Mouse (Mus musculus): ENCODE results near the gene Stk10. TPM values are rescaled to one million over a fixed set of nuclear protein-coding genes. Genes with fewer than 3 reads are reported as not detected.

Gene Stk10
- polyA plus RNA-seq, 1 experiment, result 6.1 TPM

DNA sequence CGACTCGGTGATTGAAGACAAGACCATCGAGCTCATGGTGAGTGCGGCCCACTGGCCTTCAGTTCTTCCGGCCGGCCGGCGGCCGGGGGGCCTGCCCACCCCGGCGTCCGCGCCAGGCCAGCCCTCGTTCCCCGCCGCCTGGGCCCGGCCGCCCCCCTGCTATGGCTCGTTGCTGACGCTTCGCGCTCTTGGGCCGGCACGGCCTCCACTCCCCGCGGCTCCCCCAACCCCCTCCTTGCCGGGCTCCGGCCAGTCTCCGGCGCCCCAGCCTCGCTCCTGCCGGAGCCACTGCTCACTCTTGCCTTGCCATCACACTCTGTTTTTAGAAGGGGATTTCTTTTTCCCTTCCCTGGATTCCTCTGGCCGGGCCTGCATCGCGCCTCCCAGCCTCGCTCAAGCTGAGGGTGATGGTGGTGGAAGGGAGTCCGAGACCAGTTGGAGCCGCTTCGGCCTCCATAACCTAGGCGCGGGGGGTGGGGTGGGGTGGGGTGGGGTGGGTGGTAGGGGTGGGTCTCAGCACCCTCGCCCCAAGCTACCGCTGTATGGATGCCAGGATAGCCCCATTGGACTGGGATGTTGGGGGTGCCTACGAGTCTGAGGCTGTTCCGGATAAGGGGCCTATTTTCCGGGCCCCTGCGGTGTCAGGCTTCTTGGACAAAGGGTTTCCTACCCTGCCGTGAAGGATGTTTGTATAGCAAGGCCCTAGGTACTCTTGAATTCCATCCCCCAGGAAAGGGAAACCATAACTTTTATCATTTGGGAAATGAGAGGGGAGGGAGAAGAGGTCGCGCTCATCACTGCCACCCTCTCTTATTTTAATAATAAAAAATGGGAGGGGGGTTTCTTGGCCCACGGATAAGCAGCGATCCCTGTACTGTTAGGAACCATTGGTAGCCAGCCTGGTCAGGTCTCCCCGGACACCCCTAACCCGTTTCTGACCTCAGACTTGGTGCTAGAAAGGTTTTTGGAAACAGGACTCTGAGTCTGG is 110.1 kb downstream of the Stk10 start:
- peaks cover 2% of the 10 kb centered on the region; the same call in 1 of the 2 replicates for H3K4me1 ChIP-seq (ENCODE audit: control insufficient read depth, insufficient read depth, low read length)
- TF ChIP-seq POLR2A (IDR thresholded peaks at IDR 0.05; ENCODE audit: extremely low read depth, insufficient read depth, low read length) (no peak), CTCF (IDR thresholded peaks at IDR 0.05; ENCODE audit: extremely low read depth, insufficient read depth, low read length) (no peak)
- H3K27ac ChIP-seq (ENCODE audit: insufficient read depth, low read length), result peak overlapping the region; percentile 97
- H3K4me3 ChIP-seq (ENCODE audit: insufficient read depth, low read length), result peak overlapping the region; percentile 45

GRCm38 (mm10) chr11:32644010-32644409 is 110.9 kb downstream of the Stk10 start:
- Histone ChIP-seq H3K4me3 (ENCODE audit: insufficient read depth, low read length) (peak overlapping the region; percentile 45), H3K27ac (ENCODE audit: insufficient read depth, low read length) (no peak overlapping the region), H3K4me1 (ENCODE audit: control insufficient read depth, insufficient read depth, low read length) (peaks cover 2% of the 10 kb centered on the region; the same call in 1 of the 2 replicates)
- TF ChIP-seq CTCF (IDR thresholded peaks at IDR 0.05; ENCODE audit: extremely low read depth, insufficient read depth, low read length) (no peak), POLR2A (IDR thresholded peaks at IDR 0.05; ENCODE audit: extremely low read depth, insufficient read depth, low read length) (no peak)

GRCm38 (mm10) chr11:32647265-32647664 is 114.2 kb downstream of the Stk10 start:
- TF ChIP-seq CTCF (IDR thresholded peaks at IDR 0.05; ENCODE audit: extremely low read depth, insufficient read depth, low read length) (no peak), POLR2A (IDR thresholded peaks at IDR 0.05; ENCODE audit: extremely low read depth, insufficient read depth, low read length) (no peak)
- H3K4me3 ChIP-seq (ENCODE audit: insufficient read depth, low read length), result no peak overlapping the region
- H3K27ac ChIP-seq (ENCODE audit: insufficient read depth, low read length), result no peak overlapping the region
- peaks cover 8% of the 10 kb centered on the region for H3K4me1 ChIP-seq (ENCODE audit: control insufficient read depth, insufficient read depth, low read length)

- Histone ChIP-seq H3K27ac (ENCODE audit: insufficient read depth, low read length) (no peak overlapping the region), H3K4me1 (ENCODE audit: control insufficient read depth, insufficient read depth, low read length) (peaks cover 10% of the 10 kb centered on the region), H3K4me3 (ENCODE audit: insufficient read depth, low read length) (no peak overlapping the region)
- no peak for TF ChIP-seq POLR2A (IDR thresholded peaks at IDR 0.05; ENCODE audit: extremely low read depth, insufficient read depth, low read length)
- TF ChIP-seq CTCF (IDR thresholded peaks at IDR 0.05; ENCODE audit: extremely low read depth, insufficient read depth, low read length), result no peak
Observed at GRCm38 (mm10) chr11:32650236-32650749, 117.2 kb downstream of the Stk10 start.

DNA sequence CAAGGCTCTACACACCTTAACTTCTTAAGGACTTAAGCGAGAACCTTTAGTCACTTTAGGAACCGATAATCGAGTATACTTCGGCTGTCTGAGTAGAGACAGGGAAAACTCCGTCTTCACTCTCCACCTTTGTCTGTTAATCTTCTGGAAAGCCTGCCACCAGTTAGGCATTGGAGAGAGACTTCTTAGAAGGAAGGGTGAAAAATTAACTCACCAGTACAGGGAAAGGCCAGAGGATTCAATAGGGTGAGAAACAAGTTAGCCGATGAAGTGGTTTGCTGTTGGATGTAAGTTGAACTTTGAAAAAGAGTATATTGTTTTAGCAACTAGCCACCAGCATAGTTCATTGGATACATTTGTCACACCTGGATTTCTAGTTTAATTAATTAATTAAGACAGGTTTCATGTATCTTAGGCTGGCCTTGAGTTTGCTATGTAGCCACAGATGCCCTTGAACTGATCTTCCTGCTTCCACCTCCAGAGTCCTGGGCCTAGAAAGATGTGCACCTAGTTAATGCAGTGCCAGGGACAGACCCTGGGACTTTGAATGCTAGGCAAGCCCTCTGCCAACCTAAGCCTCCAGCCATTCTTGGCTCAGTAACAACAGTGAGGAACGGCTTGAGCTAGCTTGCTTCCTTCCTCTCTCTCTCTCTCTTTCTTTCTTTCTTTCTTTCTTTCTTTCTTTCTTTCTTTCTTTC is 117.9 kb downstream of the Stk10 start:
- no peak for TF ChIP-seq POLR2A (IDR thresholded peaks at IDR 0.05; ENCODE audit: extremely low read depth, insufficient read depth, low read length)
- TF ChIP-seq CTCF (IDR thresholded peaks at IDR 0.05; ENCODE audit: extremely low read depth, insufficient read depth, low read length), result no peak
- H3K4me3 ChIP-seq (ENCODE audit: insufficient read depth, low read length), result no peak overlapping the region
- no peak overlapping the region for H3K27ac ChIP-seq (ENCODE audit: insufficient read depth, low read length)

GRCm38 (mm10) chr11:32651723-32652122 is 118.6 kb downstream of the Stk10 start:
- H3K4me3 ChIP-seq (ENCODE audit: insufficient read depth, low read length), result no peak overlapping the region
- H3K4me1 ChIP-seq (ENCODE audit: control insufficient read depth, insufficient read depth, low read length), result peaks cover 10% of the 10 kb centered on the region
- H3K27ac ChIP-seq (ENCODE audit: insufficient read depth, low read length), result no peak overlapping the region; the same call in 1 of the 2 replicates
- no peak for TF ChIP-seq POLR2A (IDR thresholded peaks at IDR 0.05; ENCODE audit: extremely low read depth, insufficient read depth, low read length)

More for the DNA sequence above, 117.9 kb downstream of the Stk10 start:
- H3K4me1 ChIP-seq (ENCODE audit: control insufficient read depth, insufficient read depth, low read length), result peaks cover 10% of the 10 kb centered on the region

DNA sequence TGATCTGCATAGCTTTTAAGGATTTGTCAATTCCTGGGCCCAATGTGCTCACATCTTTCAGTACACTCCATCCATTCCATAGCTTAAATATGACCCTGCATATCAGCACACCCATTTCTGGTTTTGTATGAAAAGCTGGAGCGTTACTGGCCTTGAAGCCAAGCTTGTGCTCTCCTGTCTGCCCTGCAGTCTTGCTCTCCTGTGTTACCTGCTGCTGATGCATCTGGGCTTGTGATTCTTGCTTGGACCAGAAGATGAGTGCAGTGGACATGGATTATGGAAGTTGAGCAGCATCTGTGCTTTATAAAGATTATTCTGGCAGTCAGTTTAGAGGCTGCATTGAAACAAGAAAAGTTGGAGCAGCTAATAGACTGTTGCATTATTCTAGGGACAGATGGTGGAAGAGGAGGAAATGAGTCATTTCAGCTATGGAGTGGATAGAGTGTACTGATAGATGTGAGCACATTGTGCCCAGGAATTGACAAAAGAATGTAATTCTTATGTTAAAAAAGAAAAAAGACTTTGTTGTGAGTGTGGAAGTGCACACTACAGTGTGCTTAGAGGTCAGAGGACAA is 129.1 kb downstream of the Stk10 start:
- no peak overlapping the region for H3K27ac ChIP-seq (ENCODE audit: insufficient read depth, low read length)
- TF ChIP-seq POLR2A (IDR thresholded peaks at IDR 0.05; ENCODE audit: extremely low read depth, insufficient read depth, low read length), result no peak
- no peak for TF ChIP-seq CTCF (IDR thresholded peaks at IDR 0.05; ENCODE audit: extremely low read depth, insufficient read depth, low read length)
- peaks cover 9% of the 10 kb centered on the region for H3K4me1 ChIP-seq (ENCODE audit: control insufficient read depth, insufficient read depth, low read length)
- H3K4me3 ChIP-seq (ENCODE audit: insufficient read depth, low read length), result no peak overlapping the region

- no peak for TF ChIP-seq CTCF (IDR thresholded peaks at IDR 0.05; ENCODE audit: extremely low read depth, insufficient read depth, low read length)
- TF ChIP-seq POLR2A (IDR thresholded peaks at IDR 0.05; ENCODE audit: extremely low read depth, insufficient read depth, low read length), result no peak
- H3K27ac ChIP-seq (ENCODE audit: insufficient read depth, low read length), result no peak overlapping the region
- no peak overlapping the region for H3K4me3 ChIP-seq (ENCODE audit: insufficient read depth, low read length)
- peaks cover 8% of the 10 kb centered on the region for H3K4me1 ChIP-seq (ENCODE audit: control insufficient read depth, insufficient read depth, low read length)
Observed at GRCm38 (mm10) chr11:32665639-32666038, 132.5 kb downstream of the Stk10 start.

DNA sequence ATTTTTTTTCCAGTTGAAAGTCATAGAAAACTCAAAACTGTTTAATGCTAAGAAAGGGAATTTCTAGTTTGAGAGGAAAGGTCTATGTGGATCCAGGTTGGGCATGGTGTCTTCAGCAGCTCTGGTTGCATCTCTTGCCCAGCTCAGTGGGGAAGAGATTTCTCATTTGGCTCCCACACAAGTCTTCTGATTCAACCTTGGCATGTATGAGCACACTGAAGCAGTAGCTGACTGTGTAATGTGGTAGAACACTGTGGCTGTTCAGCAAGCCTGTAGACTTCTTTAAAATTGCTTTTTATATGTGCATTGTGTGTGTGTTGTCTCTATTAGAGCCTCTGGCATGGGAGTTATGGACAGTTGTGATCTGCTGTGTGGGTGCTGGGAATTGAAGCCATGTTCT is 133.9 kb downstream of the Stk10 start:
- TF ChIP-seq POLR2A (IDR thresholded peaks at IDR 0.05; ENCODE audit: extremely low read depth, insufficient read depth, low read length), result no peak
- TF ChIP-seq CTCF (IDR thresholded peaks at IDR 0.05; ENCODE audit: extremely low read depth, insufficient read depth, low read length), result no peak
- no peak overlapping the region for H3K4me3 ChIP-seq (ENCODE audit: insufficient read depth, low read length)
- H3K27ac ChIP-seq (ENCODE audit: insufficient read depth, low read length), result no peak overlapping the region
- H3K4me1 ChIP-seq (ENCODE audit: control insufficient read depth, insufficient read depth, low read length), result peaks cover 9% of the 10 kb centered on the region
